Mouse (Mus musculus): Measurements from ENCODE around the gene Kcnmb2. TPM values are rescaled to one million over a fixed set of nuclear protein-coding genes. Genes with fewer than 3 reads are reported as not detected.
A peak's percentile ranks its signal among the peaks of the same experiment; 100 is the strongest.

Gene Kcnmb2
- polyA plus RNA-seq, 1 experiment from 2014 or later, result 1.6 TPM

DNA sequence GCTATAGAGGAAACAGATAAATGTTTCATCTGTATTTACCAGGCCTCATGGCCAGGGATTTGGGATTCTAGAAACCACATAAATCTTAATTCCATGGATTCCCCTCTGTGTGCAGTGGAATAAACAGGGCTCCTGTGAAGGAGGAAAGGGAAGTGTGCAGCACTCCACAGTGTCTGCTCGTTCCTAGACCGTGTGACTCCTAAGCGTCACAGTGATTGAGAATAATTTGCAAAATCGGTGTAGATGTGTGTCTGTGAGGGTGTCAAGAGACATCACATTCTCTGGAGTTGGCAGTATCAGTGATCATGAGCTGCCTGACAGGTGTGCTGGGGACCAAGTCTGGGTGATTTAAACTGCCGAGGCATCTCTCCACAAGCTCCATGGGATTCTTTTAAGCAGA is 8.9 kb downstream of the Kcnmb2 start:
- Histone ChIP-seq H3K9me3 (ENCODE audit: control insufficient read depth, low read length) (no peaks in the 10 kb centered on the region), H3K27me3 (replicated peaks; ENCODE audit: control insufficient read depth, insufficient read depth, low read length) (no peaks in the 10 kb centered on the region), H3K4me2 (ENCODE audit: low read depth, low read length) (no peak overlapping the region), H3K4me1 (ENCODE audit: control insufficient read depth, insufficient read depth, low read length) (no peaks in the 10 kb centered on the region), H3K4me3 (ENCODE audit: low read depth, low read length) (no peak overlapping the region), H3K9ac (ENCODE audit: low read depth, low read length) (no peak overlapping the region), H3K27ac (replicated peaks; ENCODE audit: low read depth, low read length) (no peak overlapping the region), H3K36me3 (ENCODE audit: control insufficient read depth, insufficient read depth, low read length) (no peaks in the 10 kb centered on the region)
- DNase-seq (ENCODE audit: low spot score) (no peak), ATAC-seq (ENCODE audit: low read depth) (no peak)
- 59% methylated on average over 5 of the region's 5 CpGs for WGBS

DNA sequence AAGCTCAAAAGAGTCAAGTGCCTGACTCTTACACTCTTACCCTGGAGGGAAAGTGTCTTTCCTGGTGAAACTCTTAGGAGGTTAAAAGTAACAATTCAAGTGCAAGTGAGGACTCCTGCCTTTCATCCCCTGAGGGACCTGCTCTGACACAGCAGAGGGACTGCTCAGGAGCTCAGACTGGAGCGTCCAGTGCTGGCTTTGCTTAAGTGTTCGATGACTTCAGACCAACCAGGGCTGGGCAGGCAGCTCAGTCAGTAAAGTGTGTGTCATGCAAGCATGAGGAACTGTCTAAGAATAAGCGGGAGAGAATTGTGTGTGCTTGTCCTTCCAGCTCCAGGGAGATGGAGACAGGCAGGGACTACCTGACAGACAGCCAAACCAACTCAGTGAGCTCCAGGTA is 9.4 kb downstream of the Kcnmb2 start:
- Histone ChIP-seq H3K9ac (ENCODE audit: low read depth, low read length) (no peak overlapping the region), H3K36me3 (ENCODE audit: control insufficient read depth, insufficient read depth, low read length) (no peaks in the 10 kb centered on the region), H3K4me2 (ENCODE audit: low read depth, low read length) (no peak overlapping the region), H3K27ac (replicated peaks; ENCODE audit: low read depth, low read length) (no peak overlapping the region), H3K9me3 (ENCODE audit: control insufficient read depth, low read length) (no peaks in the 10 kb centered on the region), H3K4me3 (ENCODE audit: low read depth, low read length) (no peak overlapping the region), H3K4me1 (ENCODE audit: control insufficient read depth, insufficient read depth, low read length) (no peaks in the 10 kb centered on the region), H3K27me3 (replicated peaks; ENCODE audit: control insufficient read depth, insufficient read depth, low read length) (no peaks in the 10 kb centered on the region)
- no peak for ATAC-seq (ENCODE audit: low read depth)
- no peak for DNase-seq (ENCODE audit: low spot score)
- WGBS, result 33% methylated on average over 3 of the region's 3 CpGs

DNA sequence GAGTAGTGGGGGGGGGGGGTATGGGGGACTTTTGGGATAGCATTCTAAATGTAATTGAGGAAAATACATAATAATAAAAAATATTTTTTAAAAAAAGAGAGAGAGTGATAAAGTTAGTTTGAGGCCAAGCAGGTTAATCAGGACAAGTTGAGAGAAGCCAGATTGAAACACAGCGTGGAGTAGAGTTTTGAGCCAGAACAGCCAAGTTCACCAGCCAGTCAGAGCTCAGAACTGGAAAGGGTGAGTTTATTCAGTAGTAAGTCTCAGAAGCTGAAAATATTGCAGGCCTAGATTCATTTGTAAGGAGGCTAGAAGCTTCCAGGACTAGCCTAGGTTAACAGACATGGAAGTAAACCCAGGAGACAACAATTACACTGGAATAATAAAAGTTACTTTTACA is 26.2 kb downstream of the Kcnmb2 start:
- no peak overlapping the region for H3K4me3 ChIP-seq (ENCODE audit: low read depth, low read length)
- H3K9ac ChIP-seq (ENCODE audit: low read depth, low read length), result no peak overlapping the region
- H3K4me1 ChIP-seq (ENCODE audit: control insufficient read depth, insufficient read depth, low read length), result no peaks in the 10 kb centered on the region
- no peaks in the 10 kb centered on the region for H3K27me3 ChIP-seq (replicated peaks; ENCODE audit: control insufficient read depth, insufficient read depth, low read length)
- H3K27ac ChIP-seq (replicated peaks; ENCODE audit: low read depth, low read length), result no peak overlapping the region
- ATAC-seq (ENCODE audit: low read depth) (no peak), DNase-seq (ENCODE audit: low spot score) (no peak)
- no peaks in the 10 kb centered on the region for H3K9me3 ChIP-seq (ENCODE audit: control insufficient read depth, low read length)
- 91% methylated on average over 1 of the region's 1 CpGs for WGBS
- H3K36me3 ChIP-seq (ENCODE audit: control insufficient read depth, insufficient read depth, low read length), result no peaks in the 10 kb centered on the region
- no peak overlapping the region for H3K4me2 ChIP-seq (ENCODE audit: low read depth, low read length)

DNA sequence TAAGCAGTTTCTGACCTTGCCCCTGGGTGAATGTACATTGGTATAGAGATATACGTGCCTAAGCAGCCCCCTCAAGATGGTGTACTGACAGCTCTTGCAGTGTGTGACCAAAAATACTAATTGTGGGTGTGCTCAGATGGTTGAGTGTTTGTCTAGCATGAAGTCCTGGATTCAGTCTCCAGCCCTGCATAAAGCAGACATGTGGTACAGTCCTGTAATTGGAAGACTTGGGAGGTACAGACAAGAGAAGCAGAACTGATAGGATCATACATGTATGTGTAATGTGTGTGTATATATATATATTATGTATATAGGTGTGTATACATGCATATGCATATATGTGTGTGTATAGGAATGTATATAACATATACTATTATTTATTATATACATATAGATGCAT is 32.4 kb downstream of the Kcnmb2 start:
- no peak overlapping the region for H3K4me3 ChIP-seq (ENCODE audit: low read depth, low read length)
- no peak for DNase-seq (ENCODE audit: low spot score)
- H3K4me2 ChIP-seq (ENCODE audit: low read depth, low read length), result no peak overlapping the region
- no peaks in the 10 kb centered on the region for H3K9me3 ChIP-seq (ENCODE audit: control insufficient read depth, low read length)
- no peak overlapping the region for H3K9ac ChIP-seq (ENCODE audit: low read depth, low read length)
- H3K4me1 ChIP-seq (ENCODE audit: control insufficient read depth, insufficient read depth, low read length), result no peaks in the 10 kb centered on the region
- H3K36me3 ChIP-seq (ENCODE audit: control insufficient read depth, insufficient read depth, low read length), result no peaks in the 10 kb centered on the region
- no peak for ATAC-seq (ENCODE audit: low read depth)
- 76% methylated on average over 1 of the region's 1 CpGs for WGBS
- no peak overlapping the region for H3K27ac ChIP-seq (replicated peaks; ENCODE audit: low read depth, low read length)
- no peaks in the 10 kb centered on the region for H3K27me3 ChIP-seq (replicated peaks; ENCODE audit: control insufficient read depth, insufficient read depth, low read length)

DNA sequence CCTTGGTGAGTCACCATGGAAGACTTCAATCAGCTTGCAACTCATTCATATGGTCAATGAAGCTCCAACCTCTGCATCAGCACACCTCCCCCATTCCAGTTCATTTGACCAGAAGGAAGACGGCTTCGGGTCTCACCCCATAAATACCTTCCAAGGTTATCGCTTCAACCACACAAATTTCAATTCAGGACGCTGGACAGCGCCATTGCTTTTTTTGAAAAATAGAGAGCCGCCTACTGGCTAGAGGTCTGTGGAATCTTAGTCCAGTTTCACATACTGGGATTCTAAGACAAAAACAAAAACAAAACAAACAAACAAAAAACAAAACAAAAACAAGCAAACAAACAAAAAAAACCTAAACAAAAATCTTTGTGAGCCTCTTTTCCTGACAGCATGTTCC is 39.2 kb downstream of the Kcnmb2 start:
- ATAC-seq (ENCODE audit: low read depth) (no peak), DNase-seq (ENCODE audit: low spot score) (peak; percentile 40)
- H3K36me3 ChIP-seq (ENCODE audit: control insufficient read depth, insufficient read depth, low read length), result no peaks in the 10 kb centered on the region
- H3K27ac ChIP-seq (replicated peaks; ENCODE audit: low read depth, low read length), result no peak overlapping the region
- no peaks in the 10 kb centered on the region for H3K27me3 ChIP-seq (replicated peaks; ENCODE audit: control insufficient read depth, insufficient read depth, low read length)
- no peak overlapping the region for H3K4me3 ChIP-seq (ENCODE audit: low read depth, low read length)
- 28% methylated on average over 6 of the region's 6 CpGs for WGBS
- H3K9me3 ChIP-seq (ENCODE audit: control insufficient read depth, low read length), result no peaks in the 10 kb centered on the region
- H3K4me1 ChIP-seq (ENCODE audit: control insufficient read depth, insufficient read depth, low read length), result no peaks in the 10 kb centered on the region
- H3K9ac ChIP-seq (ENCODE audit: low read depth, low read length), result no peak overlapping the region
- no peak overlapping the region for H3K4me2 ChIP-seq (ENCODE audit: low read depth, low read length)

DNA sequence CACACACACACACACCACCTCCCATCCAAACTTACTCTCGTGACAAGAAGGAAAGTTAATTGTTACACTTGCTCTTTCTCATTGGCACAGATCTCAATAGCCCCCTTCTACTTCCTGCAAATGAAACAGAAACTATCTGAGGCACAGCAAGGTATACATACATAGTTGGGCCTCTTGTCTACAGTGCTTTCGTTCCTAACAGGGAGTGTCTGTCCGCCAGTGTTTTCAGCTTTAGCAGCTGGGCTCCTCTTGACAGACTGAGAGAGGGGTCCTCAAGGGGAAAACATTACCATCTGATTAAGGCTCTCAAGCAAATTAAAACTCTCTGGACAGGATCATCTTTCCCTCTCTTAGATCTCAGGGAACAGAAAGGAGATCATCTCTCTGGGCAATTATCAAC is 51.9 kb downstream of the Kcnmb2 start:
- Histone ChIP-seq H3K9me3 (ENCODE audit: control insufficient read depth, low read length) (no peaks in the 10 kb centered on the region), H3K4me1 (ENCODE audit: control insufficient read depth, insufficient read depth, low read length) (no peaks in the 10 kb centered on the region), H3K27ac (replicated peaks; ENCODE audit: low read depth, low read length) (no peak overlapping the region), H3K4me2 (ENCODE audit: low read depth, low read length) (no peak overlapping the region), H3K27me3 (replicated peaks; ENCODE audit: control insufficient read depth, insufficient read depth, low read length) (no peaks in the 10 kb centered on the region), H3K9ac (ENCODE audit: low read depth, low read length) (no peak overlapping the region), H3K36me3 (ENCODE audit: control insufficient read depth, insufficient read depth, low read length) (no peaks in the 10 kb centered on the region), H3K4me3 (ENCODE audit: low read depth, low read length) (no peak overlapping the region)
- WGBS, result 23% methylated on average over 3 of the region's 3 CpGs
- DNase-seq (ENCODE audit: low spot score) (peak; percentile 23), ATAC-seq (ENCODE audit: low read depth) (peak; percentile 70; the same call in 1 of the 2 replicates)

DNA sequence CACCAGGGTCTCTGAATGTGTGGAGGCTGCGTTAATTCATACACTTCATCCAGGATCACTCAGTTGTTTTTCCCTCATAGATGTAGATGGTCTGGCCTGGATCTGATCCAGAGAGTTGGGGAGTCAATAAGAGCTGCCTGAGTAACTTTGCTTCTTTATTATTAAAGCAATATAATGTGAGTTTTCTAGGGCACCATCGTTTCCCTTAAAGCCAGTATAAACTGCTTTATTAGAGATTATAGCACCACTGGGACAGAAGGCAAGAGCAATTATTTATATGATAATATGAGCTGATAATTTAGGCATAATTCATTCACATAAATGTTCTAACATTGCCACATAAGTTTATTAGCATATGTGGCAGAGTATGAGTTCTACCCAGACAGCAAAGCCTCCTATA is 52.7 kb downstream of the Kcnmb2 start:
- no peaks in the 10 kb centered on the region for H3K27me3 ChIP-seq (replicated peaks; ENCODE audit: control insufficient read depth, insufficient read depth, low read length)
- H3K36me3 ChIP-seq (ENCODE audit: control insufficient read depth, insufficient read depth, low read length), result no peaks in the 10 kb centered on the region
- WGBS, result 67% methylated on average over 2 of the region's 2 CpGs

DNA sequence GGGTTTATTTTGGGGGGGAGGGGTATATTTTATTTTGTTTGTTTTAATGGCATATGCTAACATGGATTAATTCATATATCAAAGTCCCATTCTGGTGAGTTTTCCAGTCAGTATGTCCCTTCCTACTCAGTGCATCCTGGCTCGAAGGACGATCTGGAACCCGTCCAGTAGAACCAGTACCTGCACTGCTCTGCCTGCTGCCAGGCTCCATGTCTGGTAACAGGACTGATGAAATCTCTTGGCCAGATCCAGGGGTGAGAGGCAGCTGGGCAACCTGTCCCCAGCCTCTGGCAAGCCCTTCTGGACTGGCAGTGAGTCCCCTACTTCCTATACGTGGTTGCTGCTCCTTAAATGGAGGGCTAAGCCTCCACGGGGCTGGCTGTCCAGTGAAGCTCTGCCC is 57.5 kb downstream of the Kcnmb2 start:
- ATAC-seq (ENCODE audit: low read depth), result no peak
- WGBS, result 70% methylated on average over 5 of the region's 5 CpGs
- H3K27ac ChIP-seq (replicated peaks; ENCODE audit: low read depth, low read length), result no peak overlapping the region
- no peaks in the 10 kb centered on the region for H3K27me3 ChIP-seq (replicated peaks; ENCODE audit: control insufficient read depth, insufficient read depth, low read length)
- no peak overlapping the region for H3K4me2 ChIP-seq (ENCODE audit: low read depth, low read length)
- no peak overlapping the region for H3K9ac ChIP-seq (ENCODE audit: low read depth, low read length)
- no peak overlapping the region for H3K4me3 ChIP-seq (ENCODE audit: low read depth, low read length)
- no peak for DNase-seq (ENCODE audit: low spot score)
- H3K9me3 ChIP-seq (ENCODE audit: control insufficient read depth, low read length), result no peaks in the 10 kb centered on the region
- no peaks in the 10 kb centered on the region for H3K4me1 ChIP-seq (ENCODE audit: control insufficient read depth, insufficient read depth, low read length)
- no peaks in the 10 kb centered on the region for H3K36me3 ChIP-seq (ENCODE audit: control insufficient read depth, insufficient read depth, low read length)

More for the DNA sequence above, 52.7 kb downstream of the Kcnmb2 start:
- Histone ChIP-seq H3K9me3 (ENCODE audit: control insufficient read depth, low read length) (no peaks in the 10 kb centered on the region), H3K9ac (ENCODE audit: low read depth, low read length) (no peak overlapping the region), H3K27ac (replicated peaks; ENCODE audit: low read depth, low read length) (no peak overlapping the region), H3K4me2 (ENCODE audit: low read depth, low read length) (no peak overlapping the region), H3K4me3 (ENCODE audit: low read depth, low read length) (no peak overlapping the region), H3K4me1 (ENCODE audit: control insufficient read depth, insufficient read depth, low read length) (no peaks in the 10 kb centered on the region)
- DNase-seq (ENCODE audit: low spot score) (no peak), ATAC-seq (ENCODE audit: low read depth) (no peak)

DNA sequence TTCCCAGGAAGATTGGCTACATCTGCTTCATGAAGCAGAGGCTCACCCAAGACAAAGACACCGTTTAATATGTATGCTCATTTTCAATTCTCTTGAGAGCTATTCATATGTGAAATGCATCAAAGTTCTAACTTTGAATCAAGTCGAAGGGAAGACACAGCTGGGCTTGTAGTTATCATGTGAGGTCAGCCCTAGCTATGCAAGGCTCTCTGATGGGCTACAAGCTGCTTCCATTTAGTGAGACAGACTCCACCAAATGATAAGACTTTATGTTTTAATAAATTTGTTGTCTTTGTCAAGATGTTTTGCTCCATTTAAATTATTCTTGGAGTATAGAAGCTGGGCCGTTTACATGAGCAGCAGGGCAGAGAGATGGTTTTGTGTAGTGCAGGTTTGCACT is 58.9 kb downstream of the Kcnmb2 start:
- H3K36me3 ChIP-seq (ENCODE audit: control insufficient read depth, insufficient read depth, low read length), result no peaks in the 10 kb centered on the region
- no peaks in the 10 kb centered on the region for H3K4me1 ChIP-seq (ENCODE audit: control insufficient read depth, insufficient read depth, low read length)
- no peaks in the 10 kb centered on the region for H3K27me3 ChIP-seq (replicated peaks; ENCODE audit: control insufficient read depth, insufficient read depth, low read length)
- H3K4me3 ChIP-seq (ENCODE audit: low read depth, low read length), result no peak overlapping the region
- DNase-seq (ENCODE audit: low spot score) (no peak), ATAC-seq (ENCODE audit: low read depth) (no peak)
- H3K9ac ChIP-seq (ENCODE audit: low read depth, low read length), result no peak overlapping the region
- no peaks in the 10 kb centered on the region for H3K9me3 ChIP-seq (ENCODE audit: control insufficient read depth, low read length)
- WGBS, result 61% methylated on average over 3 of the region's 3 CpGs
- H3K27ac ChIP-seq (replicated peaks; ENCODE audit: low read depth, low read length), result no peak overlapping the region
- H3K4me2 ChIP-seq (ENCODE audit: low read depth, low read length), result no peak overlapping the region
